Mouse (Mus musculus) left cerebral cortex, adult 11 months (tissue): ENCODE data around the gene 9230102O04Rik.

Experiments used
- DNase-seq: peaks from one replicate; pipeline ENCODE4 v3.0.0; 2022; ENCODE audit warnings: low spot score

9230102O04Rik gene

GRCm38 (mm10) chr2:9871798-9872197 is 17.5 kb downstream of the 9230102O04Rik start:
- DNase-seq: no peak

- no peak for DNase-seq
Measured at GRCm38 (mm10) chr2:9871141-9871716, 18.1 kb downstream of the 9230102O04Rik start.

- no peak for DNase-seq
Measured at GRCm38 (mm10) chr2:9867092-9867825, 22.1 kb downstream of the 9230102O04Rik start.

GRCm38 (mm10) chr2:9860698-9861097 is 28.6 kb downstream of the 9230102O04Rik start:
- DNase-seq: no peak

- DNase-seq: no peak
Measured at GRCm38 (mm10) chr2:9855861-9856260, 33.5 kb downstream of the 9230102O04Rik start.

- no peak for DNase-seq
Measured at GRCm38 (mm10) chr2:9852851-9853576, 36.3 kb downstream of the 9230102O04Rik start.

- DNase-seq: no peak
Measured at GRCm38 (mm10) chr2:9835195-9835594, 54.1 kb downstream of the 9230102O04Rik start.

- no peak for DNase-seq
Measured at GRCm38 (mm10) chr2:9833712-9834111, 55.6 kb downstream of the 9230102O04Rik start.
